Mouse (Mus musculus): ENCODE data around the gene Nexmif. TPM values are rescaled to one million over a fixed set of nuclear protein-coding genes. Genes with fewer than 3 reads are reported as not detected.

The Nexmif gene
- polyA plus RNA-seq, 1 experiment from 2014 or later: 0.50 TPM

DNA sequence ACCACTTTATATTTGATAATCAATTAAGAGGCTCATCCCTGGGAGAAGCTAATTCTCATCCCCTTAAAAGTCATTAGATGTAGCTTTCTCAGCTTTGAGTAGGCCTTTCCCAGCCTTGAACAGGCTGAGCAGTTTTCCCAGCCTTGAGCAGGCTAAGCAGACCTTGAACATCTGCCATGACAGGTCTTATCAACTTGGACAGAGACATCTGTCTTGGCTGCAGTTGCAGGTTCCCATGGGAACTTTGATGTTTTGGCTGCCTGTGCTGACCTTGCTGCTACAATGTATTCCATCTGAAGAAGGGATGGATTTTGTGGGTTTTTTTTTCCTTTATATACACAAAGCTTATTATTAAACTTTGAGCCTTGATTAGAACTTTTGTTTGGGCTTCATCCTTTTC lies 160.7 kb downstream of the Nexmif start:
- H3K36me3 ChIP-seq (replicated peaks): no peaks in the 10 kb centered on the region
- H3K27ac ChIP-seq (replicated peaks): no peak overlapping the region
- no peak overlapping the region for H3K4me3 ChIP-seq
- H3K9me3 ChIP-seq: no peaks in the 10 kb centered on the region
- no peak for DNase-seq (ENCODE audit: low spot score)
- H3K27me3 ChIP-seq (replicated peaks; ENCODE audit: low read depth, poor library complexity, severe bottlenecking): peaks cover 94% of the 10 kb centered on the region
- peaks cover 4% of the 10 kb centered on the region; the same call in 1 of the 2 replicates for H3K4me1 ChIP-seq

DNA sequence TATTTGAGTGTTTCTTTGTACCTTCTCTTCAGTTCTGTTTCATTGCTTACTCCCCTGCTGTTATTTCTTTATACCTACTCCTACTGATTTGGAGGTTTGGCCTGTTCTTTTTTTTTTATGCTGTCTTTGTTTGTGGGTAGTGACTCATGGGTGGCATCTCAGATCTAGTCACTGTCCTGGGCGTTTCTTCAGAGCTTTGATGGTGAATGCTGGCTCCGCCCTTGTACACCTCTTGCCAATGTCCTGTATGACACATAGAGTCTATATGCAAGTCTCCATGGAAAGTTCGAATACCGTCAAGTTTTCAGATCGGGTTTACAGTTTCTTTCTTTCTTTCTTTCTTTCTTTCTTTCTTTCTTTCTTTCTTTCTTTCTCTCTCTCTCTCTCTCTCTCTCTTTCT lies 167.1 kb downstream of the Nexmif start:
- H3K36me3 ChIP-seq (replicated peaks): no peaks in the 10 kb centered on the region
- WGBS: 89% methylated on average over 5 of the region's 5 CpGs
- no peak overlapping the region for H3K27ac ChIP-seq (replicated peaks)
- no peak for DNase-seq (ENCODE audit: low spot score)
- H3K4me1 ChIP-seq: no peaks in the 10 kb centered on the region
- no peak overlapping the region for H3K4me3 ChIP-seq
- no peaks in the 10 kb centered on the region for H3K9me3 ChIP-seq
- H3K27me3 ChIP-seq (replicated peaks; ENCODE audit: low read depth, poor library complexity, severe bottlenecking): peaks cover 76% of the 10 kb centered on the region

DNA sequence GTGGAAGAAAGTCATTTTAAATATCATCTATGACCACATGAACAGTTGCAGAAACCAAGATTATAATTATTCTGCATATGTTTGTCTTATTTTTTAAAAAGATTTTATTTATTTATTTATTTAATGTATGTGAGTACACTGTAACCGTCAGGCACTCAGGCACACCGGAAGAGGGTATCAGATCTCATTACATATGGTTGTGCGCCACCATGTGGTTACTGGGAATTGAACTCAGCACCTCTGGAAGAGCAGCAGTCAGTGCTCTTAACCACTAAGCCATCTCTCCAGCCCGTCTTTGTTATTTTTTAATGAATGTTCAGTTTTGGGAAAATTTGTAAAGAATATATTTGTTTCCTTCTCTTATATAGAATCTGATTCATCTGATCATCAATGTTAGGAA lies 168.2 kb downstream of the Nexmif start:
- no peaks in the 10 kb centered on the region for H3K4me1 ChIP-seq
- H3K36me3 ChIP-seq (replicated peaks): no peaks in the 10 kb centered on the region
- no peak overlapping the region for H3K27ac ChIP-seq (replicated peaks)
- no peak for DNase-seq (ENCODE audit: low spot score)
- no peaks in the 10 kb centered on the region for H3K9me3 ChIP-seq
- H3K27me3 ChIP-seq (replicated peaks; ENCODE audit: low read depth, poor library complexity, severe bottlenecking): peaks cover 76% of the 10 kb centered on the region
- H3K4me3 ChIP-seq: no peak overlapping the region
- 38% methylated on average over 4 of the region's 4 CpGs for WGBS

MicroRNAs within 50 kb of the gene (microRNA counts, 519-probe panel; counts per million panel counts)
- microRNA mmu-miR-672: 1,707 counts per million, percentile 60 among the panel's probes with 10 or more counts

Small RNAs within 50 kb of the gene (microRNA-seq; reads per million reads assigned to microRNA genes)
- gene Gm24993: not detected
- 39.3 reads per million, percentile 39 among the genes with 10 or more reads in this experiment for gene Mir672

Other genes starting within 250 kb of the Nexmif start
- gene Rlim, start 219.9 kb downstream of the Nexmif start, polyA plus RNA-seq (2016; fragmentation: Nextera tagmentation; extraction: Ambion mirVana): 43.0 and 43.4 TPM in 2 replicates
- 10.4 and 11.6 TPM in 2 replicates for gene Abcb7, start 212.7 kb upstream of the Nexmif start, polyA plus RNA-seq (2016; fragmentation: Nextera tagmentation; extraction: Ambion mirVana)